Comparison of ENCODE assay signal across 21 mouse cellular contexts in the genomic region with DNA sequence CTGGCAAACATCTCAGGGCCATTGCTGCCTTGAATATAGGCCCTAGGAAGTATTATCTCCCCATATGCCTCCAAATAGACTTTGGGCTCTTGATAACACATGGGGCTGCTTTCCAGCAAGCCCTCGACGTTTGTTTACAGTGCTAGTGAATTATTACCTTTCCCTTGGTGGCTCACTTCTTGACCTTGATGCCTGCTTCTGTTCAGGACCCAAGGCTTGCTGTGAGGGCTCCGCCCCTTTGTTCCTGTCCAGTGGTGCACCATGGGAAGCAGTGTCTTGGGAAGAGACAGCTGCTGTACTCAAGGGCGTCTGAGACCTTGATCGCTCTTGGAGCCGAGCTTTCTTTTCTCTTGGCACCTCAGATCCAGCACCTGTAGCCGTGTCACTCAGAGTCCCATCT.
DNase-seq lines count a peak whose midpoint lies in the region; ATAC-seq and TF ChIP-seq lines count a peak whose summit lies in the region.
"Had no signal": no experiment of that assay in that cellular context is flagged by ENCODE, and none has a peak within 500 bp of the region (broad histone marks: within the 10 kb centered on the region; RNA-seq: fewer than 3 reads in every experiment).

No protein-coding gene starts in this region.

- intact Hi-C loops in left cerebral cortex, postnatal 25 days (cut with DNase I), result no loop called here

- no peak overlapping the region for H3K9ac ChIP-seq in liver, adult 2 months (ENCODE audit: low read depth, low read length)
- no peak overlapping the region for H3K9ac ChIP-seq in liver, postnatal 0 days (replicated peaks)
- no peak overlapping the region for H3K9ac ChIP-seq in intestine, embryonic 16.5 days (ENCODE audit: low read depth, low read length)
- H3K9ac ChIP-seq in stomach, embryonic 16.5 days (ENCODE audit: low read length), result no peak overlapping the region
- H3K9ac ChIP-seq: forebrain, embryonic 13.5 days; forebrain, postnatal 0 days; heart, embryonic 12.5 days; hindbrain, embryonic 14.5 days had no signal

- no peak for TF ChIP-seq EP300 in liver, postnatal 0 days (IDR thresholded peaks at IDR 0.05; ENCODE audit: low read depth)

- TF ChIP-seq CTCF in liver, adult 2 months (IDR thresholded peaks at IDR 0.05; ENCODE audit: low read depth, low read length), result no peak
- TF ChIP-seq CTCF in liver, postnatal 0 days (IDR thresholded peaks at IDR 0.05; ENCODE audit: low read depth), result no peak

- 58% methylated on average over 7 of the region's 7 CpGs for WGBS in liver, adult 2 months
- WGBS in liver, postnatal 0 days (ENCODE audit: insufficient replicate concordance), result 54% methylated on average over 7 of the region's 7 CpGs
- 46% methylated on average over 7 of the region's 7 CpGs for WGBS in intestine, embryonic 16.5 days
- WGBS in stomach, embryonic 16.5 days, result 45% methylated on average over 7 of the region's 7 CpGs

- no peak for ATAC-seq in liver, postnatal 0 days
- ATAC-seq in intestine, embryonic 16.5 days, result peak; percentile 90
- ATAC-seq in stomach, embryonic 16.5 days (ENCODE audit: insufficient read depth, low FRiP score), result peak; percentile 73
- ATAC-seq: CD4-positive, CD25-positive, alpha-beta regulatory T cell, adult 4 months; forebrain, embryonic 13.5 days; forebrain, postnatal 0 days; Patski had no signal

- no peak overlapping the region for H3K4me3 ChIP-seq in liver, adult 2 months (ENCODE audit: insufficient read depth, low read depth, low read length)
- no peak overlapping the region for H3K4me3 ChIP-seq in liver, postnatal 0 days (ENCODE audit: low read depth, low read length)
- no peak overlapping the region for H3K4me3 ChIP-seq in intestine, embryonic 16.5 days (ENCODE audit: low read length)
- no peak overlapping the region for H3K4me3 ChIP-seq in stomach, embryonic 16.5 days (replicated peaks; ENCODE audit: low read length)
- H3K4me3 ChIP-seq: embryonic facial prominence, embryonic 10.5 days; forebrain, embryonic 13.5 days; heart, embryonic 12.5 days; hindbrain, embryonic 10.5 days had no signal

- no peaks in the 10 kb centered on the region for H3K36me3 ChIP-seq in liver, adult 2 months (ENCODE audit: control insufficient read depth, insufficient read depth, low read length)
- H3K36me3 ChIP-seq in liver, postnatal 0 days (replicated peaks; ENCODE audit: insufficient read depth, low read length), result no peaks in the 10 kb centered on the region
- no peaks in the 10 kb centered on the region for H3K36me3 ChIP-seq in intestine, embryonic 16.5 days (ENCODE audit: control insufficient read depth, insufficient read depth, low read length)
- H3K36me3 ChIP-seq in stomach, embryonic 16.5 days (ENCODE audit: control insufficient read depth, insufficient read depth, low read length), result no peaks in the 10 kb centered on the region
- H3K36me3 ChIP-seq: embryonic facial prominence, embryonic 10.5 days; heart, embryonic 12.5 days; hindbrain, embryonic 10.5 days had no signal

- no peak for TF ChIP-seq POLR2A in liver, adult 2 months (IDR thresholded peaks at IDR 0.05; ENCODE audit: extremely low read depth, insufficient read depth, low read length)

- H3K9me3 ChIP-seq in liver, postnatal 0 days (ENCODE audit: low read length), result no peaks in the 10 kb centered on the region
- H3K9me3 ChIP-seq in intestine, embryonic 16.5 days (ENCODE audit: control insufficient read depth, low read length), result no peaks in the 10 kb centered on the region
- no peaks in the 10 kb centered on the region for H3K9me3 ChIP-seq in stomach, embryonic 16.5 days (replicated peaks; ENCODE audit: control insufficient read depth, low read length)
- H3K9me3 ChIP-seq: embryonic facial prominence, embryonic 10.5 days; forebrain, embryonic 13.5 days; heart, embryonic 12.5 days; hindbrain, embryonic 10.5 days had no signal

- H3K4me1 ChIP-seq in liver, adult 2 months (ENCODE audit: control insufficient read depth, insufficient read depth, low read length), result no peaks in the 10 kb centered on the region
- no peaks in the 10 kb centered on the region for H3K4me1 ChIP-seq in liver, postnatal 0 days (ENCODE audit: insufficient read depth)
- H3K4me1 ChIP-seq in intestine, embryonic 16.5 days (ENCODE audit: control insufficient read depth, insufficient read depth, low read length), result no peaks in the 10 kb centered on the region; the same call in 1 of the 2 replicates
- no peaks in the 10 kb centered on the region for H3K4me1 ChIP-seq in stomach, embryonic 16.5 days (ENCODE audit: control insufficient read depth, insufficient read depth, low read length)

- peak; percentile 36 for DNase-seq in liver, adult 2 months (ENCODE audit: extremely low read depth, low read depth, low spot score)
- DNase-seq in liver, postnatal 0 days, result no peak
- DNase-seq in adrenal gland, postnatal 14 days, result no peak
- DNase-seq in retina, embryonic 14.5 days (ENCODE audit: low spot score), result no peak
- DNase-seq in left cerebral cortex, postnatal 25 days (ENCODE audit: low spot score in 2 of 2), result no peak
- DNase-seq: adrenal gland, postnatal 10 days; B cell, adult 2 months; cerebellum, adult 11-12 months; cerebellum, adult 9-10 months; cerebellum, postnatal 25 days; forebrain, postnatal 0 days; gastrocnemius, postnatal 14 days had no signal

- H3K27me3 ChIP-seq in liver, adult 2 months (ENCODE audit: control insufficient read depth, insufficient read depth, low read length), result peaks cover 9% of the 10 kb centered on the region
- H3K27me3 ChIP-seq in liver, postnatal 0 days (ENCODE audit: insufficient read depth, low read length), result peaks cover 24% of the 10 kb centered on the region
- peaks cover 11% of the 10 kb centered on the region for H3K27me3 ChIP-seq in intestine, embryonic 16.5 days (replicated peaks; ENCODE audit: control insufficient read depth, insufficient read depth, low read length)
- peaks cover 6% of the 10 kb centered on the region; the same call in 1 of the 2 replicates for H3K27me3 ChIP-seq in stomach, embryonic 16.5 days (ENCODE audit: control insufficient read depth, insufficient read depth, low read length)

- no peaks in the 10 kb centered on the region for H3K79me2 ChIP-seq in liver, adult 2 months (ENCODE audit: control insufficient read depth, insufficient read depth, low read length)

- no peak overlapping the region for H3K4me2 ChIP-seq in liver, postnatal 0 days (ENCODE audit: low read depth, low read length)
- no peak overlapping the region for H3K4me2 ChIP-seq in intestine, embryonic 16.5 days (ENCODE audit: low read depth, low read length)
- H3K4me2 ChIP-seq in stomach, embryonic 16.5 days (ENCODE audit: low read depth, low read length), result no peak overlapping the region
- H3K4me2 ChIP-seq: forebrain, embryonic 13.5 days; heart, embryonic 12.5 days; hindbrain, embryonic 14.5 days had no signal

- no peak overlapping the region for H3K27ac ChIP-seq in liver, adult 2 months (replicated peaks; ENCODE audit: insufficient read depth, low read depth, low read length)
- H3K27ac ChIP-seq in liver, postnatal 0 days (ENCODE audit: low read depth), result no peak overlapping the region
- no peak overlapping the region for H3K27ac ChIP-seq in intestine, embryonic 16.5 days (ENCODE audit: low read length)
- H3K27ac ChIP-seq in stomach, embryonic 16.5 days (ENCODE audit: low read length), result no peak overlapping the region
- H3K27ac ChIP-seq: embryonic facial prominence, embryonic 10.5 days; forebrain, embryonic 13.5 days; hindbrain, embryonic 10.5 days; hindbrain, embryonic 14.5 days had no signal
